Mouse (Mus musculus) embryonic fibroblast, embryonic 13.5 days (primary cell): ENCODE measurements around the gene Hs6st3. TPM values are rescaled to one million over a fixed set of nuclear protein-coding genes. Genes with fewer than 3 reads are reported as not detected.

ENCODE experiments used
- H3K27ac ChIP-seq: 2 replicates; pipeline ENCODE4 v1.5.1; 2012; ENCODE audit warnings: low read length, control low read depth, inconsistent platforms; ENCODE audit not compliant: insufficient read depth
- H3K4me1 ChIP-seq: 2 replicates; pipeline ENCODE4 v1.6.1; 2011; ENCODE audit warnings: low read length; ENCODE audit not compliant: control insufficient read depth, insufficient read depth
- H3K4me3 ChIP-seq: 2 replicates; pipeline ENCODE4 v1.5.1; 2011; ENCODE audit warnings: mild to moderate bottlenecking, control low read depth, low read length; ENCODE audit not compliant: insufficient read depth
- CTCF ChIP-seq: IDR thresholded peaks from 2 replicates; pipeline ENCODE4 v1.5.1; 2011; ENCODE audit warnings: mild to moderate bottlenecking, control low read depth, low read length, moderate library complexity, borderline replicate concordance; ENCODE audit not compliant: insufficient read depth
- POLR2A ChIP-seq: IDR thresholded peaks from 2 replicates; pipeline ENCODE4 v1.6.1; 2011; ENCODE audit warnings: low read depth, mild to moderate bottlenecking, control low read depth, low read length, moderate library complexity
- polyA plus RNA-seq: library from polyadenylated mRNA; stranded (reverse); fragments of >200 nt; gene quantifications from 2 replicates; pipeline ENCODE4 v1.2.4, GENCODE M21; 2011; ENCODE audit warnings: low read depth; ENCODE audit not compliant: missing spikeins, insufficient read length

The Hs6st3 gene
- polyA plus RNA-seq, 1 experiment, result 0.42 TPM

DNA sequence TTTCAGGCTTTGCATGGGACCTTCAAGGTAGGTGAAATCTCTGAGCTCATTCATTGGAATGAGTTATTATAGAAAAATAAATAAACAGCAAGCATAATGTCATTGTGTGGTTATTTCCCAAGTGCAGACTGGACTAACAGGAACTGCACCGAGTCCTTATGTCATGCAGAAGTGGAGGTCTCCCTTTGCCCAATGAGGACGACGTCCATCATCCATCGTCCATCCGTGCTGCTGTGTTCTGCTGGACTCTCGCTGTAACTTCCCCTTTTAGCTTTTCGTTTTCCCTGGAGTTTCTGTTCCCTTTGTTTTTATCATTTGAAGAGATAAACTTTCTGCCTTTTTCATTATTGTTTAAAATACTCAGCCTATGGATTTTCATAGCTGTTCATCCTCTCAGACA lies 711.2 kb downstream of the Hs6st3 start:
- TF ChIP-seq POLR2A (no peak), CTCF (no peak)
- no peak overlapping the region for H3K4me3 ChIP-seq
- H3K27ac ChIP-seq, result no peak overlapping the region
- H3K4me1 ChIP-seq, result peaks cover 8% of the 10 kb centered on the region

DNA sequence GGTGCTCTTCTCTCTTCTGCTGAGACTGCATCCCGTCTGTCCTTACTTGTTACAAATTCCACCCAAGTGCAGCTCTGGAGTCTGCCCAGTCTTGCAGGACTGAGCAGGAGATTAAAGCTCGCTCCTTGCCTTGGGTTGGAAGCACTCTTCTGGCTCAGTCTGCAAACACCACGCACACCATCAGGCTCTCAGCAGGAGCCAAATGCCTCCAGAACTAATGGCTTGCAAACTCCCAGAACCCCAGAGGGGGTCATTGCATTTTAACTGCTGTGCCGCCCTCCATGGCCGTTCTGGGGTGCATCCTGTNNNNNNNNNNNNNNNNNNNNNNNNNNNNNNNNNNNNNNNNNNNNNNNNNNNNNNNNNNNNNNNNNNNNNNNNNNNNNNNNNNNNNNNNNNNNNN lies 714.0 kb downstream of the Hs6st3 start:
- TF ChIP-seq POLR2A (no peak), CTCF (no peak)
- H3K27ac ChIP-seq, result no peak overlapping the region
- H3K4me3 ChIP-seq, result no peak overlapping the region
- peaks cover 7% of the 10 kb centered on the region for H3K4me1 ChIP-seq

DNA sequence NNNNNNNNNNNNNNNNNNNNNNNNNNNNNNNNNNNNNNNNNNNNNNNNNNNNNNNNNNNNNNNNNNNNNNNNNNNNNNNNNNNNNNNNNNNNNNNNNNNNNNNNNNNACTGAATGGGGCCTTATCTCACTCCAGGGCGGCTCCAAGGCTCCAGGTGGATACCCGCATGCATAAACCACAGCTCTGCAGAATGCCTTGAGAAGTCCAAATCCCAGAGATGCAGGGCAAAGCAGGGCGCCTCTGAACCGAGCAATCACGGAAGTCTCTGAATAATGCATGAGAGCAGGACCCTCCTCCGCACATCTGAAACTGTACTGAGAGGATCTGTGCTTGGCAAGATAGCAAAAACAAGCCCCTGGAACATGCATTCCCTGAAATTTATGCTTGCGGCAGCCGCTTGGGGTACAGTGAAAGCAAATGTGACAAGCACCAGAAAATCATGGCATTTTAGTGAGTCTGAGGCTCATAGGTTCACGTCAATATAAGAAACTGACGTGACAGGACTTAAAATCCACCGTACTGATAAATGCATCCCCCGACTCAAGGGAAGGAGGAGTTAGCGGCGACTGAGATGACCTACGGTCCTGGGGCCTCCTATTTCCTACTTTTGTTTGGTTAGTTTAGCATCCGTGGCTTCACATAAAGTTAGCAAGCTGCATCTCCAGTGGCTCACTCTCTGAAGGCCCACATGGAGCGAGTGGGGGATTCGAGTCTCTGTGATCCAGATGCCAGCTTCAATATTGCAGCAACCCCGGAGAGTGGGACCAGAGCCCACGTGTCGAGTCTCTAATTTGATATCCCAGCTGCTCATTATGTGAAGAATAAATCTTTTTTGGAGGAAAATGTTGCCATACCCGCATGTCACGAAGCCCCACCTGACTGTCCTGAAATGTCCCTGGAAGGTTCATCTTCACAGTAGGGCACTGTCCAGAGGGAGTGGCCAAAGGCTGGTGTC lies 719.5 kb downstream of the Hs6st3 start:
- no peak overlapping the region for H3K4me3 ChIP-seq
- no peak for TF ChIP-seq CTCF
- no peak for TF ChIP-seq POLR2A

DNA sequence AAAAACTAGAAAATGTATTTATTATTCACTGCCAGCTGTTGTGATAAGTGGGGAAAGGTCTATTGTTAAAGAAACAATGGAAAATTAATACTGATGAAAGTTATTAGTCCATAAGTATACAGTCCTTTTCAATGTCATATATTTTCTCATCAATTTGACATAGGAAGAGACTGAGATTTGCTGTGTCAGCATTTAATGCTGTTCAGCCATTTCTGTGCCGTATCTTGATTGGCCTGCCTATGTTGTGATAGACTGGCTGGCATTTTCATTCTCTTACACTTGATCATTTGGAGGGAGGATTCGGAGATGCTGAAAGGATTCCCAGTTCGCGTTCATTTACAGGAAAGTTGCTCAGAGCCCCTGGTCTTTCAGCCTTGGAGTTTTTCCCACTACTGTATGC lies 735.5 kb downstream of the Hs6st3 start:
- TF ChIP-seq CTCF (no peak), POLR2A (no peak)
- Histone ChIP-seq H3K4me3 (no peak overlapping the region), H3K4me1 (no peaks in the 10 kb centered on the region)

More for the DNA sequence above, 719.5 kb downstream of the Hs6st3 start:
- Histone ChIP-seq H3K4me1 (no peaks in the 10 kb centered on the region), H3K27ac (no peak overlapping the region)

DNA sequence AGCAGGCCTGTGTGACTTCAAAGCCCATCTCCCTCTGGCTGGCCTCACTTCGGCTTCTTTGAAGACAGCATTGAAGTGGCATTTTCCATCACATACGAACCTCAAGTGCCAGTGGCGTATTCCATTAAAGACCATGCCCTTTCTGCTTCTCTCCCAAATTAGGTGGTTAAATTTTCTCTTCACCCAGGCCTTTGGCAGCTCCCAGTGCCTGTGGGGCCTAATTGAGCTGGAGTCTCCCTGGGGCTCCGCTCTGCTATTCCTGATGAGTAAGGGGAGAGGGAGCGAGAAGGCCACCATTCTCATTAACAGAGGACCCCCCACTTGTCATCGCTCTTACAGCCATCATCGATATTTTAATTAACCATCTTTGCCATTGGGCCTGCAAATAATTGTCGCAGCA lies 754.8 kb downstream of the Hs6st3 start:
- Histone ChIP-seq H3K27ac (no peak overlapping the region), H3K4me1 (no peaks in the 10 kb centered on the region), H3K4me3 (no peak overlapping the region)
- no peak for TF ChIP-seq POLR2A
- no peak for TF ChIP-seq CTCF

More for the DNA sequence above, 735.5 kb downstream of the Hs6st3 start:
- H3K27ac ChIP-seq, result no peak overlapping the region

DNA sequence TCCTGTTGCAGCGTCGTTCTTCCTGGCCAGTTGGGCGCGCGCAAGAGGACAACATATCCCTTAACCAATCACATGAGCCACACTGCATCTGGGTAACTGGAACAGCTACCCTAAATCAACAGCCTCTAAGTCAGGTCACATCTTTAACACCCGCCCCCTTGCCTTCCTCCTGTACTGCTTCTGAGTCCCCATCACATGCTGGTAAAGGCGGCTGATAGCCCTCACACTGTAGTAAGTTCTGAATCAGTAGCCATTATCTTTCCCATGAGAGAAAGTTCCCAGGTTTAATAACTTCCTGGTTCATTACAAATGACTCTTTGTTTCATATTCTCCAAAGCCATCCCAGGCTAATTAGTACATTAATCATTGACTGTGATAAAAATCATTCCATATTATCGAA lies 757.0 kb downstream of the Hs6st3 start:
- TF ChIP-seq POLR2A, result no peak
- no peak for TF ChIP-seq CTCF
- Histone ChIP-seq H3K27ac (no peak overlapping the region), H3K4me3 (no peak overlapping the region), H3K4me1 (no peaks in the 10 kb centered on the region)

DNA sequence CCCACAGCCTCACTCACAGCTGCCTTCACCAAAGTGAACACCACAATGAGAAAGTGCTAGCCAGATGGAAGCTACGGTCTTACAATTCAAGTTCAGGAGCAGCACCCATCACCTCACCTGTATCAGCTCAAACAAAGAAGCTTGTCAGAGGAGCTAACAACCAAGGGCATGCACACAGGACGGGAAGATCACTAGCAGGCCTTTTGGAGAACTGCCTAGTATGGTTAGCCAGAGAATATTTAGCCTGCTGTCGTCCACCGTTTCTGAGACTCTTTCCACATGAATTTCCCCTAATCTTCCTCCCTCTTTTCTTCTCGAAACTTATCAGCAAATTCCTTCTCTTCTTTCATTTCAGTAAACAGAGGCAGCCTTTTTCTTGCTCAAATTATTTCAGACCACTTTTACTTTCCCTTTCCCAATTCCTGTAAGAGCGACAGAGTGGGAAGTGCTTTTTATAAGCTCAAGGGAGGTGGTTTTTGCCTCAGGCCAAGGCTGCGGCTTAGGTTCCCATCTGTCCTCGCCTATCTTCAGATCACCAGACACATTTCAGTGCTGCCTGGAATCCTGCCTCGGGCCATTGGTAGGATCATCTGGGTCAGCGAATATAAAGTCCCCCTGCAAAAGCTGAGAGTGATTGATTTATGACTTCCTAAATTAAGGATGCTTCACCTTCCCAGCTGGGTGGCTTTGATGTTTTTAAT lies 757.8 kb downstream of the Hs6st3 start:
- Histone ChIP-seq H3K27ac (no peak overlapping the region), H3K4me3 (no peak overlapping the region), H3K4me1 (no peaks in the 10 kb centered on the region)
- no peak for TF ChIP-seq POLR2A
- TF ChIP-seq CTCF, result no peak

DNA sequence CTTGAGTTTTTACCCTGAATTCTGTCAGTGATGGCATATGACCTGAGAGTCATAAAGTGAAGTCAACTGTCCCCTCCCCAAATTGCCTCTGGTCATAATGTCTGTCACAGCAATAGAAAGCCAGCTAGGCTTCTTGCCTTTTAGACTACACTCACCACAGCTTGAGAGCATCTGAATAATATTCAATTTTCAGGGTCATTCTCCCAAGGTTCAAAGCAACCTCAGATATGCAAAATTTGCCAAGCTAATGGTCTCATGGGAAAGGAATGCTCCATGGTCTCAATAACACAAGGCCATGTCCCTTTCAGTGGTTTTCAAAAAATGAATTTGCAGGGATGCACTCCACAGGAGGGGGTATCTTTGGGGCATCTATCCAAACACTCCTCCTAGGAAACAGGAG lies 764.3 kb downstream of the Hs6st3 start:
- Histone ChIP-seq H3K4me3 (no peak overlapping the region), H3K4me1 (0 out of 2 replicates have a peak, but pooled peaks cover 2% of the 10 kb centered on the region), H3K27ac (no peak overlapping the region)
- TF ChIP-seq CTCF (no peak), POLR2A (no peak)

DNA sequence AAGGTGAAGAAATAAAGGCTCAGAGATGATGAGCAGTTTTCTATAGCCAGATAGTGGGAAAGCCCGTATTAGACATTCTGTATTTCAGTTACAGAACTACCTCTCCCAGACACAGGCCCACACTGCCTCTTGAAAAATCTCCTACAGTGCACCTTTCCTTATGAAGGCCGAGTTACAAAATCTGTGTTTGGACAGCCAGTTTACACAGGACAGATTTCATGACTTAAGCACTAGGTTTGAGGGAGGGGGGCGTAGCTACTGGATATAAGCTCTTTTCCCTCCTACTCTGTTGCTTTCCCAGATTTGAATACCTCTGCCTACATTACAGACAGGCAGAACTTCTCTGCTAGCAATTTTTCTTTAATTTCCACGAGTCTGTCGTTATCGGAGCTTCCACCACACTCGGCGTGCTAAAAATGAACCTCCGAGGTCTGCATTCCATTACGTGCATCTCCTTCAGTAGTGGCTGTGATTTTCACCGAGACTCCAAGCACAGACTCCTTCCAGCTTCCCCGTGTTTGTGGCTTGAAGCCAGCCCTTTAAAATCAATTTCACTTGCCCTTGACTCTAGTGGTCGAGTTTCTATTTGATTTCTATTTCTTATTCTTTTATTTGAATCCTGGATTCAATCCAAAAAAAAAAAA lies 770.0 kb downstream of the Hs6st3 start:
- Histone ChIP-seq H3K27ac (no peak overlapping the region), H3K4me3 (no peak overlapping the region), H3K4me1 (no peaks in the 10 kb centered on the region)
- TF ChIP-seq CTCF (no peak), POLR2A (no peak)
